9 mouse cellular contexts compared by ENCODE assay signal in the genomic region with DNA sequence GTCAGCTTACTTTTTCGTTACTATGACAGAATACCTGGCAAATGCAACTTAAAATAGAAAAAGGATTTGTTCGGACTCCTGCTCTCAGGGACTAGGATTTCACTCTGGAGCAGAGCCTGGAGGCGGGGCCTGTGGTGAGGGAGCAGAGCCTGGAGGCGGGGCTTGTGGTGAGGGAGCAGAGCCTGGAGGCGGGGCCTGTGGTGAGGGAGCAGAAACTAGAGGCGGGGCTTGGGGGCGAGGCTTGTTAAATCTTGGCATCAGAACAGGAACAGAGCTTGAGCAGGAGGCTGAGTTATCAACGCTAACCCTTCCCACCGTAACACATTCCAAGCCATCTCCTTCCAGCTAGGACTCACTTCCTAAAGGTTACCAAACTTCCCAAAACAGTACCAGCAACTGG. TPM values are rescaled to one million over a fixed set of nuclear protein-coding genes. Genes with fewer than 3 reads are reported as not detected.
DNase-seq lines count a peak whose midpoint lies in the region; ATAC-seq lines count a peak whose summit lies in the region.
"Had no signal": no experiment of that assay in that cellular context is flagged by ENCODE, and none has a peak within 500 bp of the region (broad histone marks: within the 10 kb centered on the region; RNA-seq: fewer than 3 reads in every experiment).

No protein-coding gene starts in this region.

- peak; percentile 48 for DNase-seq in hindbrain, embryonic 11.5 days (ENCODE audit: low spot score)
- DNase-seq in adrenal gland, postnatal 36 days = peak; percentile 70 to 78
- DNase-seq in gastrocnemius, adult 18-20 months (ENCODE audit: low spot score) = peak; percentile 70
- no peak for DNase-seq in hindbrain, embryonic 14.5 days (ENCODE audit: low spot score)
- DNase-seq in liver, embryonic 11.5 days (ENCODE audit: low spot score) = peak; percentile 64
- peak; percentile 85 for DNase-seq in retina, postnatal 1 day
- no peak for DNase-seq in left cerebral cortex, postnatal 36 days (ENCODE audit: low spot score in 2 of 2)

- H3K27ac ChIP-seq in hindbrain, embryonic 11.5 days (ENCODE audit: low read depth, low read length) = no peak overlapping the region
- no peak overlapping the region for H3K27ac ChIP-seq in hindbrain, embryonic 16.5 days (ENCODE audit: low read depth, low read length)
- H3K27ac ChIP-seq in hindbrain, embryonic 14.5 days = no peak overlapping the region
- H3K27ac ChIP-seq in liver, embryonic 11.5 days (ENCODE audit: low read depth, low read length) = no peak overlapping the region

- 50% methylated on average over 9 of the region's 9 CpGs for whole genome bisulfite sequencing in hindbrain, embryonic 11.5 days
- WGBS in hindbrain, embryonic 16.5 days = 36% methylated on average over 9 of the region's 9 CpGs
- 39% methylated on average over 9 of the region's 9 CpGs for WGBS in hindbrain, embryonic 14.5 days
- 22% methylated on average over 9 of the region's 9 CpGs for WGBS in liver, embryonic 11.5 days

- H3K36me3 ChIP-seq in hindbrain, embryonic 11.5 days (ENCODE audit: control insufficient read depth, insufficient read depth, low read length) = peaks cover 24% of the 10 kb centered on the region; the same call in 1 of the 2 replicates
- H3K36me3 ChIP-seq in hindbrain, embryonic 16.5 days (ENCODE audit: control insufficient read depth, insufficient read depth, low read length) = peaks cover 25% of the 10 kb centered on the region
- H3K36me3 ChIP-seq in hindbrain, embryonic 14.5 days (replicated peaks; ENCODE audit: control insufficient read depth, insufficient read depth) = peaks cover 87% of the 10 kb centered on the region
- H3K36me3 ChIP-seq in liver, embryonic 11.5 days (ENCODE audit: control insufficient read depth, insufficient read depth, low read length) = peaks cover 33% of the 10 kb centered on the region

- no peaks in the 10 kb centered on the region for H3K9me3 ChIP-seq in hindbrain, embryonic 11.5 days (ENCODE audit: control insufficient read depth, low read length)
- no peaks in the 10 kb centered on the region for H3K9me3 ChIP-seq in hindbrain, embryonic 16.5 days (ENCODE audit: control insufficient read depth, low read length)
- H3K9me3 ChIP-seq in hindbrain, embryonic 14.5 days (ENCODE audit: control insufficient read depth, low read length) = no peaks in the 10 kb centered on the region
- H3K9me3 ChIP-seq in liver, embryonic 11.5 days (ENCODE audit: control insufficient read depth, low read length) = no peaks in the 10 kb centered on the region
- H3K9me3 ChIP-seq: limb, embryonic 12.5 days had no signal

- no peak overlapping the region for H3K4me3 ChIP-seq in hindbrain, embryonic 11.5 days (ENCODE audit: low read depth, low read length)
- no peak overlapping the region for H3K4me3 ChIP-seq in hindbrain, embryonic 16.5 days (ENCODE audit: low read length)
- H3K4me3 ChIP-seq in hindbrain, embryonic 14.5 days (replicated peaks; ENCODE audit: low read length) = no peak overlapping the region
- H3K4me3 ChIP-seq in liver, embryonic 11.5 days (ENCODE audit: low read depth, low read length) = no peak overlapping the region
- H3K4me3 ChIP-seq: limb, embryonic 12.5 days had no signal

- no peak overlapping the region for H3K4me2 ChIP-seq in hindbrain, embryonic 11.5 days (replicated peaks; ENCODE audit: low read depth, low read length)
- no peak overlapping the region for H3K4me2 ChIP-seq in hindbrain, embryonic 16.5 days (ENCODE audit: low read length)
- no peak overlapping the region for H3K4me2 ChIP-seq in hindbrain, embryonic 14.5 days (replicated peaks)
- H3K4me2 ChIP-seq in liver, embryonic 11.5 days = no peak overlapping the region
- H3K4me2 ChIP-seq: limb, embryonic 12.5 days had no signal

- intact Hi-C loops in left cerebral cortex, postnatal 36 days (cut with DNase I) = no loop called here

- H3K27me3 ChIP-seq in hindbrain, embryonic 11.5 days (ENCODE audit: control insufficient read depth, insufficient read depth, low read length) = no peaks in the 10 kb centered on the region
- no peaks in the 10 kb centered on the region for H3K27me3 ChIP-seq in hindbrain, embryonic 16.5 days (replicated peaks; ENCODE audit: control insufficient read depth, insufficient read depth, low read length)
- no peaks in the 10 kb centered on the region for H3K27me3 ChIP-seq in hindbrain, embryonic 14.5 days (ENCODE audit: control insufficient read depth, insufficient read depth, low read length)
- no peaks in the 10 kb centered on the region for H3K27me3 ChIP-seq in liver, embryonic 11.5 days (replicated peaks; ENCODE audit: control insufficient read depth, insufficient read depth, low read length)
- H3K27me3 ChIP-seq: limb, embryonic 12.5 days had no signal

- H3K9ac ChIP-seq in hindbrain, embryonic 11.5 days (ENCODE audit: low read depth, low read length) = no peak overlapping the region
- no peak overlapping the region for H3K9ac ChIP-seq in hindbrain, embryonic 16.5 days (ENCODE audit: low read depth, low read length)
- H3K9ac ChIP-seq in hindbrain, embryonic 14.5 days = no peak overlapping the region
- no peak overlapping the region for H3K9ac ChIP-seq in liver, embryonic 11.5 days (ENCODE audit: low read depth, low read length)
- H3K9ac ChIP-seq: limb, embryonic 12.5 days had no signal

- 0 out of 2 replicates have a peak, but pooled peaks have one; percentile 47 for ATAC-seq in hindbrain, embryonic 11.5 days (ENCODE audit: low FRiP score)
- ATAC-seq in hindbrain, embryonic 16.5 days = no peak
- peak; percentile 34; the same call in 1 of the 2 replicates for ATAC-seq in hindbrain, embryonic 14.5 days (ENCODE audit: low FRiP score)
- ATAC-seq in liver, embryonic 11.5 days (replicated peaks; ENCODE audit: low FRiP score) = peak; percentile 84

- H3K4me1 ChIP-seq in hindbrain, embryonic 11.5 days (replicated peaks; ENCODE audit: control insufficient read depth, insufficient read depth, low read length) = no peaks in the 10 kb centered on the region
- H3K4me1 ChIP-seq in hindbrain, embryonic 16.5 days (ENCODE audit: control insufficient read depth, insufficient read depth, low read depth, low read length) = peaks cover 2% of the 10 kb centered on the region; the same call in 1 of the 2 replicates
- no peaks in the 10 kb centered on the region for H3K4me1 ChIP-seq in hindbrain, embryonic 14.5 days (replicated peaks; ENCODE audit: control insufficient read depth, insufficient read depth, low read length)
- peaks cover 8% of the 10 kb centered on the region; the same call in 1 of the 2 replicates for H3K4me1 ChIP-seq in liver, embryonic 11.5 days (replicated peaks; ENCODE audit: control insufficient read depth, insufficient read depth, low read length)

RNA-seq across cellular contexts. Expression of a gene that starts 58.5 kb away (rescaled TPM):
- polyA plus RNA-seq in hindbrain, embryonic 11.5 days (2014; fragmentation: Nextera tagmentation; extraction: Ambion mirVana) = 48.9 and 49.9 TPM in 2 replicates
- 37.6 and 42.8 TPM in 2 replicates for polyA plus RNA-seq in hindbrain, embryonic 16.5 days (2015; fragmentation: Nextera tagmentation; extraction: Ambion mirVana)
- total RNA-seq in adrenal gland, postnatal 36 days (2021) = 10 to 100 TPM; 42.7 to 51.7 TPM
- total RNA-seq in gastrocnemius, adult 18-20 months (2021) = 10 to 100 TPM; 39.3 to 42.0 TPM
- 39.5 and 44.1 TPM in 2 replicates for polyA plus RNA-seq in hindbrain, embryonic 14.5 days (2014; fragmentation: Nextera tagmentation; extraction: Ambion mirVana)
- 37.1 and 39.9 TPM in 2 replicates for polyA plus RNA-seq in liver, embryonic 11.5 days (2014; fragmentation: Nextera tagmentation; extraction: Ambion mirVana)
- total RNA-seq in left cerebral cortex, postnatal 36 days (2021) = 10 to 100 TPM; 42.1 to 58.1 TPM

Comparison
In these comparisons a context has a peak if more than half of its experiments do, and no peak if none do; other contexts are left out.
1. DNase-seq: peak in hindbrain, embryonic 11.5 days (single experiment), adrenal gland, postnatal 36 days (2 of 2), gastrocnemius, adult 18-20 months (single experiment), liver, embryonic 11.5 days (single experiment) and retina, postnatal 1 day (single experiment); none in hindbrain, embryonic 14.5 days (single experiment) and left cerebral cortex, postnatal 36 days (0 of 2).